Mouse (Mus musculus): Measurements from ENCODE around the gene Pacrg.
A peak's percentile ranks its signal among the peaks of the same experiment; 100 is the strongest.

Gene Pacrg

GRCm38 (mm10) chr17:10626299-10627095 lies 213.6 kb downstream of the Pacrg start:
- no peak for DNase-seq (ENCODE audit: low read depth, low spot score)

GRCm38 (mm10) chr17:10624699-10625424 lies 215.2 kb downstream of the Pacrg start:
- DNase-seq (ENCODE audit: low read depth, low spot score): no peak

- DNase-seq (ENCODE audit: low read depth, low spot score): no peak
These were observed 219.5 kb downstream of the Pacrg start for GRCm38 (mm10) chr17:10620621-10621020.

- no peak for DNase-seq (ENCODE audit: low read depth, low spot score)
These were observed 220.2 kb downstream of the Pacrg start for GRCm38 (mm10) chr17:10619881-10620280.

GRCm38 (mm10) chr17:10617656-10618055 lies 222.5 kb downstream of the Pacrg start:
- no peak for DNase-seq (ENCODE audit: low read depth, low spot score)

- no peak for DNase-seq (ENCODE audit: low read depth, low spot score)
These were observed 224.5 kb downstream of the Pacrg start for GRCm38 (mm10) chr17:10615611-10616010.

- DNase-seq (ENCODE audit: low read depth, low spot score): no peak
These were observed 225.4 kb downstream of the Pacrg start for GRCm38 (mm10) chr17:10614696-10615095.

GRCm38 (mm10) chr17:10611626-10612025 lies 228.5 kb downstream of the Pacrg start:
- no peak for DNase-seq (ENCODE audit: low read depth, low spot score)

GRCm38 (mm10) chr17:10608146-10608545 lies 232.0 kb downstream of the Pacrg start:
- DNase-seq (ENCODE audit: low read depth, low spot score): no peak

GRCm38 (mm10) chr17:10606090-10606489 lies 234.0 kb downstream of the Pacrg start:
- DNase-seq (ENCODE audit: low read depth, low spot score): no peak

- DNase-seq (ENCODE audit: low read depth, low spot score): no peak
These were observed 242.4 kb downstream of the Pacrg start for GRCm38 (mm10) chr17:10597741-10598140.

GRCm38 (mm10) chr17:10589604-10590003 lies 250.5 kb downstream of the Pacrg start:
- no peak for DNase-seq (ENCODE audit: low read depth, low spot score)

GRCm38 (mm10) chr17:10588922-10589400 lies 251.2 kb downstream of the Pacrg start:
- DNase-seq (ENCODE audit: low read depth, low spot score): no peak

GRCm38 (mm10) chr17:10583301-10583700 lies 256.8 kb downstream of the Pacrg start:
- no peak for DNase-seq (ENCODE audit: low read depth, low spot score)

GRCm38 (mm10) chr17:10575306-10575705 lies 264.8 kb downstream of the Pacrg start:
- no peak for DNase-seq (ENCODE audit: low read depth, low spot score)

GRCm38 (mm10) chr17:10572436-10572835 lies 267.7 kb downstream of the Pacrg start:
- DNase-seq (ENCODE audit: low read depth, low spot score): no peak

- no peak for DNase-seq (ENCODE audit: low read depth, low spot score)
These were observed 270.8 kb downstream of the Pacrg start for GRCm38 (mm10) chr17:10569270-10569669.

GRCm38 (mm10) chr17:10567411-10567810 lies 272.7 kb downstream of the Pacrg start:
- peak; percentile 76 for DNase-seq (ENCODE audit: low read depth, low spot score)

- DNase-seq (ENCODE audit: low read depth, low spot score): no peak
These were observed 275.9 kb downstream of the Pacrg start for GRCm38 (mm10) chr17:10564191-10564590.

GRCm38 (mm10) chr17:10562871-10563270 lies 277.2 kb downstream of the Pacrg start:
- DNase-seq (ENCODE audit: low read depth, low spot score): no peak

GRCm38 (mm10) chr17:10560053-10560452 lies 280.1 kb downstream of the Pacrg start:
- DNase-seq (ENCODE audit: low read depth, low spot score): no peak

GRCm38 (mm10) chr17:10558671-10559070 lies 281.4 kb downstream of the Pacrg start:
- no peak for DNase-seq (ENCODE audit: low read depth, low spot score)

All from ES-CJ7 (cell line).